Mouse (Mus musculus) Muller cell, postnatal 12 days (primary cell): ENCODE measurements around the gene Osgep.
A peak's percentile ranks its signal among the peaks of the same experiment; 100 is the strongest.
"Not testable (repeated sequence)": the region's sequence is repeated elsewhere in the genome, so short reads cannot be mapped to it uniquely, and the experiment has no call there.

ENCODE experiments used
- DNase-seq: peaks from one replicate; pipeline ENCODE4 v3.0.0-alpha.2; 2015; ENCODE audit errors: inconsistent ontology term

Osgep gene

GRCm38 (mm10) chr14:50931493-50932020 is 6.9 kb upstream of the Osgep start:
- DNase-seq = no peak

- peak; percentile 99 for DNase-seq
Observed at GRCm38 (mm10) chr14:50930754-50931492, 6.2 kb upstream of the Osgep start, which contains the start of the genes Pip4p1 and Pnp. Gene Pip4p1, minus strand, starts transcription at chr14:50930856. Gene Pnp, plus strand, starts transcription at chr14:50931082.

GRCm38 (mm10) chr14:50930377-50930753 is 5.7 kb upstream of the Osgep start:
- DNase-seq = no peak

- no peak for DNase-seq
Observed at GRCm38 (mm10) chr14:50929951-50930350, 5.3 kb upstream of the Osgep start.

GRCm38 (mm10) chr14:50927366-50927765 is 2.7 kb upstream of the Osgep start:
- no peak for DNase-seq

GRCm38 (mm10) chr14:50925111-50925920 is 623 bp upstream of the Osgep start:
- no peak for DNase-seq

- not testable (repeated sequence) for DNase-seq
Observed at GRCm38 (mm10) chr14:50923437-50923836, 1.3 kb downstream of the Osgep start.

GRCm38 (mm10) chr14:50911356-50911755 is 13.3 kb downstream of the Osgep start:
- no peak for DNase-seq

GRCm38 (mm10) chr14:50908126-50908525 is 16.6 kb downstream of the Osgep start:
- no peak for DNase-seq

- not testable (repeated sequence) for DNase-seq
Observed at GRCm38 (mm10) chr14:50905327-50905726, 19.4 kb downstream of the Osgep start.

- DNase-seq = no peak
Observed at GRCm38 (mm10) chr14:50904828-50905129, 19.9 kb downstream of the Osgep start.

- peak; percentile 72 for DNase-seq
Observed at GRCm38 (mm10) chr14:50903973-50904827, 20.5 kb downstream of the Osgep start.

GRCm38 (mm10) chr14:50897992-50898391 is 26.7 kb downstream of the Osgep start:
- DNase-seq = not testable (repeated sequence)

- no peak for DNase-seq
Observed at GRCm38 (mm10) chr14:50897374-50897765, 27.3 kb downstream of the Osgep start, which contains the start of gene Klhl33. Gene Klhl33, minus strand, starts transcription at chr14:50897507.

- DNase-seq = no peak
Observed at GRCm38 (mm10) chr14:50896747-50897373, 27.8 kb downstream of the Osgep start.

GRCm38 (mm10) chr14:50895985-50896746 is 28.5 kb downstream of the Osgep start:
- peak; percentile 85 for DNase-seq

GRCm38 (mm10) chr14:50895407-50895806 is 29.3 kb downstream of the Osgep start:
- DNase-seq = no peak

GRCm38 (mm10) chr14:50892541-50893459 is 31.9 kb downstream of the Osgep start:
- DNase-seq = no peak

GRCm38 (mm10) chr14:50892091-50892490 is 32.6 kb downstream of the Osgep start:
- no peak for DNase-seq
